Comparison of ENCODE assay signal across 15 mouse cellular contexts in the genomic region with DNA sequence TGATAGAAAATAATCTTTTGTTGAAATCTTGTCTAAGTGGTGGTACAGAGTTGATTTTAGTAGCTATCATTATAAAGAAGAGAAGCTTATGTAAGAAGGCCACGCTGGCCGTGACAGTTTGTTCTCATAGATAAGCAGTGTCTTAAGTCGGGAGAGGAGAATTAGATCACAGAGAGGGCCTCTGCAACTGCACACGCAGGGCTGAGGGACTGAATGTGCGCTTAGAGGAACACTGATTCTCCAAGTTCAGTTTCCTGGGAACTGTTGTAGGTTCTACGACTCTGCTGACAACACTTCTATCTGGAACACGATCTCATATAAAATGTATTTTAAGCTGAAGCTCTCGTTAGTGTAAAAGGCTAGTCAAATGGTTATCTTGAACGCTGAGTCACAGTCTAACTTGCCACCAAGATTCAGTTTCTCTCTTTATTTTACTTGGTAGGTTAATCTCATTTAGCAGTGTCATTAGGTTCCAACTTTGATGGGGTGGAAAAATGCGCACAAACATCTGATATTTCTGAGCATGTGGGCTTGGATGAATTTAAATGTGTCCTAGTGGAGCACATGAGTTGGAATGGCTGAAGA.
"Had no signal": no experiment of that assay in that cellular context is flagged by ENCODE, and none has a peak within 500 bp of the region (broad histone marks: within the 10 kb centered on the region; RNA-seq: fewer than 3 reads in every experiment).

No protein-coding gene starts in this region.

- H3K4me2 ChIP-seq: limb, embryonic 15.5 days; liver, embryonic 12.5 days; lung, embryonic 14.5 days; neural tube, embryonic 13.5 days; stomach, embryonic 15.5 days had no signal

- H3K9ac ChIP-seq: limb, embryonic 15.5 days; liver, embryonic 12.5 days; lung, embryonic 14.5 days; neural tube, embryonic 13.5 days; stomach, embryonic 15.5 days had no signal

- H3K4me1 ChIP-seq: limb, embryonic 15.5 days; liver, embryonic 12.5 days; neural tube, embryonic 13.5 days; stomach, embryonic 15.5 days had no signal

- H3K27me3 ChIP-seq: limb, embryonic 15.5 days; liver, embryonic 12.5 days; neural tube, embryonic 13.5 days; stomach, embryonic 15.5 days had no signal

- H3K9me3 ChIP-seq: limb, embryonic 15.5 days; liver, embryonic 12.5 days; neural tube, embryonic 13.5 days; stomach, embryonic 15.5 days had no signal

- H3K4me3 ChIP-seq: limb, embryonic 15.5 days; liver, embryonic 12.5 days; neural tube, embryonic 13.5 days; stomach, embryonic 15.5 days had no signal

- DNase-seq: kidney, postnatal 14 days; layer of hippocampus, adult 9-11 months; layer of hippocampus, postnatal 36 days; lung, embryonic 14.5 days; lung, postnatal 14 days; midbrain, embryonic 14.5 days; retina, postnatal 1 day; right cerebral cortex, postnatal 4 days; thymus, adult 2 months; thymus, postnatal 36 days had no signal

- H3K36me3 ChIP-seq: limb, embryonic 15.5 days; liver, embryonic 12.5 days; stomach, embryonic 15.5 days had no signal

- H3K27ac ChIP-seq: limb, embryonic 15.5 days; liver, embryonic 12.5 days; macrophage; neural tube, embryonic 13.5 days; stomach, embryonic 15.5 days had no signal

- ATAC-seq: liver, embryonic 12.5 days had no signal
